Mouse (Mus musculus) hindbrain, embryonic 12.5 days (tissue): Measurements from ENCODE around the gene Agmat. TPM values are rescaled to one million over a fixed set of nuclear protein-coding genes. Genes with fewer than 3 reads are reported as not detected.

ENCODE experiments used
- ATAC-seq: fragments of 200-750 bp; cut with Nextera tagmentation; 2 replicates; pipeline ENCODE4 v1.8.0; 2017; ENCODE audit warnings: moderate TSS enrichment; ENCODE audit not compliant: low FRiP score
- H3K27ac ChIP-seq: fragments of 300-500 bp; sonication (generic); 2 replicates; pipeline ENCODE4 v1.5.1; 2016; ENCODE audit warnings: mild to moderate bottlenecking
- H3K27me3 ChIP-seq: fragments of 300-500 bp; sonication (generic); 2 replicates; pipeline ENCODE4 v1.6.1; 2016; ENCODE audit warnings: mild to moderate bottlenecking
- H3K36me3 ChIP-seq: fragments of 300-500 bp; sonication (generic); 2 replicates; pipeline ENCODE4 v1.6.1; 2016; ENCODE audit warnings: mild to moderate bottlenecking
- H3K4me1 ChIP-seq: fragments of 300-500 bp; sonication (generic); 2 replicates; pipeline ENCODE4 v1.6.1; 2016
- H3K4me2 ChIP-seq: fragments of 300-500 bp; sonication (generic); replicated peaks from 2 replicates; pipeline ENCODE4 v1.6.1; 2016; ENCODE audit warnings: mild to moderate bottlenecking
- H3K4me3 ChIP-seq: fragments of 300-500 bp; sonication (generic); 2 replicates; pipeline ENCODE4 v1.5.1; 2016; ENCODE audit warnings: mild to moderate bottlenecking
- H3K9ac ChIP-seq: fragments of 300-500 bp; sonication (generic); 2 replicates; pipeline ENCODE4 v1.6.1; 2016; ENCODE audit warnings: mild to moderate bottlenecking, moderate library complexity
- H3K9me3 ChIP-seq: fragments of 300-500 bp; sonication (generic); replicated peaks from 2 replicates; pipeline ENCODE4 v1.6.1; 2016; ENCODE audit warnings: mild to moderate bottlenecking
- WGBS: fragments of 180-500 bp; shearing (Covaris S2); methylation state at CpG from one replicate; pipeline ENCODE4 v1.1.7; 2016; 5-methylcytosine and 5-hydroxymethylcytosine counted together
- polyA plus RNA-seq: library from polyadenylated mRNA; unstranded; fragments of >200 nt; fragmentation: Nextera tagmentation; extraction: Ambion mirVana; gene quantifications from 2 replicates; pipeline ENCODE4 v1.2.1, GENCODE M21; 2016

Gene Agmat
- polyA plus RNA-seq, 1 experiment from 2014 or later: not detected

DNA sequence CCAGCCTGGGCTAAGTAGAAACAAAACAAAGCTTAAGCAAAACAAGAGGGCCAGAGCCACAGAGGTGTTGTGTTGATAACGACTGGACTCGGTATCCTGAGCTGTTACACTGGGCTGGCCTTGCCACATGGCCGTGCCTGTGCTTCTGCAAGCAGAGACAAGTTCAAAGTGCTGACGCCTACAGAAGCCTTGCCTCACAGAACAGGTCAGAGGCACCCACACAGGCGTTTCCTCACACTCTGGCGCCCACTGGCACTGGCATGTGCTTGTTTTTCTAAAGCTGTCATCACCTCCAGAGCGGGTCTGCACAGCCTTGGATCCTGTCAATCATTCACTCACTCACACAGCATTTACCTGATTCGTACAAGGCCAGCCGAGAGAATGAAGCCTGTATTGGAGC lies 4.6 kb upstream of the Agmat start:
- no peak for ATAC-seq
- no peak overlapping the region for H3K9ac ChIP-seq
- H3K9me3 ChIP-seq: no peaks in the 10 kb centered on the region
- H3K4me2 ChIP-seq: no peak overlapping the region
- H3K4me1 ChIP-seq: no peaks in the 10 kb centered on the region
- no peak overlapping the region for H3K4me3 ChIP-seq
- H3K36me3 ChIP-seq: no peaks in the 10 kb centered on the region
- WGBS: 70% methylated on average over 9 of the region's 9 CpGs
- H3K27me3 ChIP-seq: no peaks in the 10 kb centered on the region
- H3K27ac ChIP-seq: no peak overlapping the region

DNA sequence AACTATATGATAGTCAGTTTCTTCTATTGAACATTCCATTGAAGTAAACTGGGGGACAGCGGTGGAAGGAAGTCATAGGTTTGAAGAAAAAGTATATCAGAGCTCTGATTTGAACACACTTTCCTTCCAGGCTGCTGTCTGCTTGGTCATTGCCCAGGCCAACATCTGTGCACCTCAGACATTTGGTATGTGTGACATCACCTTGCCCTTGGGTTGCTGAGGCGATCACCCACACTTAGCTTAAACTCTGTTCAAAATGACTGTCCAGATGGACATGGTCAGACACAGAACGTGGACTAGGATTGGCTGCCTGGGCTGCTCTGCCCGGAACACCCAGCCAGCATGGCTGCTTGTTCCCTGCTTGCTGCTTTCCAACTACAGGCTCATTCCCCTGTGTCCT lies 4.1 kb upstream of the Agmat start:
- no peak overlapping the region for H3K4me2 ChIP-seq
- WGBS: 91% methylated on average over 4 of the region's 4 CpGs
- no peaks in the 10 kb centered on the region for H3K4me1 ChIP-seq
- no peaks in the 10 kb centered on the region for H3K27me3 ChIP-seq
- H3K4me3 ChIP-seq: no peak overlapping the region
- no peaks in the 10 kb centered on the region for H3K36me3 ChIP-seq
- no peak for ATAC-seq
- no peaks in the 10 kb centered on the region for H3K9me3 ChIP-seq
- H3K27ac ChIP-seq: no peak overlapping the region
- H3K9ac ChIP-seq: no peak overlapping the region

DNA sequence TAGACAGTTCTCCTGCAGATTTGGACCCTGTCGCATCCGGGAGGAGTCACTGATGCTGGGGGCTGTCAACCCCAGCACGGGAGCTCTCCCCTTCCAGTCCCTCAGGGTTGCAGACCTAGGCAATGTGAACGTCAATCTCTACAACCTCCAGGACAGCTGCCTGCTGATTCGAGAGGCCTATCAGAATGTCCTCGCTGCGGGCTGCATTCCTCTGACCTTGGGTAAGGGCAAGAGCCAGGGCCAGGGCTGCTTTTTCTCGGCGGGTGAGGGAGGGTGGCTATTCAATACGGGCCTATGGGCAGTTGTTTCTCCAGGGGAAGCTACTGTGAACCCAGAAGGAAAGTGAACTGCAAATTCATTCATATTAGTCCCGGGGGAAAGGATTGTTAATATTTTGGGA lies 3.1 kb downstream of the Agmat start:
- no peaks in the 10 kb centered on the region for H3K27me3 ChIP-seq
- H3K36me3 ChIP-seq: no peaks in the 10 kb centered on the region
- no peak for ATAC-seq
- H3K4me1 ChIP-seq: 0 out of 2 replicates have a peak, but pooled peaks cover 2% of the 10 kb centered on the region
- no peak overlapping the region for H3K4me3 ChIP-seq
- no peak overlapping the region for H3K27ac ChIP-seq
- no peaks in the 10 kb centered on the region for H3K9me3 ChIP-seq
- no peak overlapping the region for H3K9ac ChIP-seq
- WGBS: 29% methylated on average over 11 of the region's 11 CpGs
- H3K4me2 ChIP-seq: no peak overlapping the region

DNA sequence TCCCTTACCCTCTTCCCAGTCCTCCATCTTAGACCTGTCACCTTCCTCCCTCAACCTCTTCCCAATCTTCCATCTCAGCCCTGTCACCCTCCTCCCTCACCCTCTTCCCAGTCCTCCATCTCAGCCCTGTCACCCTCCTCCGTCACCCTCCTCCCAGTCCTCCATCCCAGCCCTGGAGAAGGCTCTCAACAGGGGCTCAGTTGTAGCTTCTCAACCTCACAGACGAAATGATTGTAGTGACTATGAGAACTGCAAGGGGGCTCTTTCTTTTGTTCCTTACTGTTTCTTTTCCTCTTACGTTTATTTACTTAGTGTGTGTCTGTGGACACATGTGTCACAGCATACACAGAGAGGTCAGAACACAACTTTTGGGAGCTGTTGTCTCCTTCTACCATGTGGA lies 4.4 kb downstream of the Agmat start:
- no peaks in the 10 kb centered on the region for H3K9me3 ChIP-seq
- WGBS: 51% methylated on average over 3 of the region's 3 CpGs
- no peak overlapping the region for H3K4me3 ChIP-seq

DNA sequence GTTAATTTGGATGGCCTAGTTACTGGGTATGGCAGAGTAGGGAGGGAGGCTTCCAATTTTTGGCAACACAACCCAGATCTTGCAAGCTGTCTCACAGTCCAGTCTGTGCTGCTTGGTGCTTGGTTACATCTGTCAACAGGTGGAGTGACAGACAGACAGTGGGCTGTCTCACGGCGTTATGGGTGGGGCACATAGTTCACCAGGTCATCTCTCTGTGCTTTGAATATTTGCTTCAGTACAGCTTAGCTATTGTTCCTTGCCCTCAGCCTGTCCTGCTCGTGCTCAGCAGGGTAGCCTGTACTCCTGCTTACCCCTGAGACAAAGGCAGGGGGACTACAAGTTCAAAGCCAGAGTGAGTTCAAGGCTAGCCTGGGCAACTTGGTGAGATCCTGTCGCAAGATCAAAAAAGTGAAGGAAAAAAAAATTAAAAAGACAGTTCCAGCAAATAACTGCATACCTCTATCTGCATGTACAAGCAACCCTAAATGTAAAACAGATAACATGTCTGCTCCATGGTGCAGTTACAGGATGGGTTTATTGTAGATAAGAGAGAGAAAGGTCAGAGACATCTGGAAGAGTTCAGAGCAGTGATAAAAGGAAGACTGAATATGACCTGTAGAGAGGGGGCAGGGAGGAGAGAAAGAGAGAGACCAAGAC lies 5.1 kb downstream of the Agmat start:
- 25% methylated on average over 4 of the region's 4 CpGs for WGBS
- 0 out of 2 replicates have a peak, but pooled peaks cover 2% of the 10 kb centered on the region for H3K4me1 ChIP-seq
- no peak for ATAC-seq

More for the DNA sequence above, 4.4 kb downstream of the Agmat start:
- no peak for ATAC-seq
- H3K4me1 ChIP-seq: 0 out of 2 replicates have a peak, but pooled peaks cover 2% of the 10 kb centered on the region
- H3K9ac ChIP-seq: no peak overlapping the region
- no peaks in the 10 kb centered on the region for H3K27me3 ChIP-seq
- no peak overlapping the region for H3K4me2 ChIP-seq
- no peaks in the 10 kb centered on the region for H3K36me3 ChIP-seq
- H3K27ac ChIP-seq: no peak overlapping the region

DNA sequence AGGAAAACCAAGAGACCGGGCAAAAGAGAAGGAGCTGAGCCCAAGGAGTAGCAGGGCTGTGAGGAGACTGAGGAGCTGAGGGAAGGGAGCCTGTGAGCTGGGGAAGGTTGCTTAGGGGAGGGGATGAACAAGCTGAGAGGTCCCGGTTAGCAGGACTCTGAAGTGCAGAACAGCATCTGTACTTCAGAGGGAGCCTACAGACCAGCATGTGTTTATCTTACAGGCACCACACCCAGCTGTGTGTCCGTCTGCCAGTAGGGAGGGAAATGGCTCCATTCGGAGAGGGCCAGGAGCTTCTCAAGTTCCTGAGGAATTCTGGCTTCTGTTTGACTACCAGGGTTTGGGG lies 5.6 kb downstream of the Agmat start:
- H3K36me3 ChIP-seq: no peaks in the 10 kb centered on the region
- 0 out of 2 replicates have a peak, but pooled peaks cover 2% of the 10 kb centered on the region for H3K4me1 ChIP-seq
- no peaks in the 10 kb centered on the region for H3K9me3 ChIP-seq
- no peaks in the 10 kb centered on the region for H3K27me3 ChIP-seq
- H3K27ac ChIP-seq: no peak overlapping the region
- 9% methylated on average over 4 of the region's 4 CpGs for WGBS
- H3K4me3 ChIP-seq: no peak overlapping the region
- no peak overlapping the region for H3K9ac ChIP-seq
- ATAC-seq: no peak
- no peak overlapping the region for H3K4me2 ChIP-seq

More for the DNA sequence above, 5.1 kb downstream of the Agmat start:
- Histone ChIP-seq H3K27ac (no peak overlapping the region), H3K27me3 (no peaks in the 10 kb centered on the region), H3K4me2 (no peak overlapping the region), H3K36me3 (no peaks in the 10 kb centered on the region), H3K4me3 (no peak overlapping the region), H3K9ac (no peak overlapping the region), H3K9me3 (no peaks in the 10 kb centered on the region)

DNA sequence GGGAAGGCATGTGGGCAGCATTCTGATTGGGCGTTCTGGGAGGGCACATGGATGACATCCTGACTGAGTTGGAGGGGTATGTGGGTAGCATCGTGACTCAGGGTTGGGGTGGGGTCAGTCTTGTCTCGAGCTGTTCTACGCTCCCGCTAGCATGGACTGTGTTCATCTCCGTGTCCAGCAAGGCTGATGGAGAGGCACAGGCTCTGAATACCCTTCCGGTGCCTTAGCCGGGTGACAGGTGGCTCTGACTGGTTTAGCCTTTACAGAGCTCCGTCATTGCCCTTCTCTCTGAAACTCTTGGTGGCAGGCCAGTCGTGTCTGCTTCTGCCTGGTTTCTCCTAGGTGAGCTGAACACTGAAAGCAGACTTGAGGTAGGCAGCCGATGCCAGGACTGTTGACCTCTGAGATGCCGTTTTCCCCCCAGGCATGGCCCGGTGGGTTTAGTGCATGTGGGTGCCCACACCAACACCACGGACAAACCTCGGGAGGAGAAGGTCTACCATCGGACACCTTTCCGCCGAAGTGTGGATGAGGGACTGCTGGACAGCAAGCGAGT lies 9.0 kb downstream of the Agmat start:
- Histone ChIP-seq H3K4me2 (no peak overlapping the region), H3K9me3 (no peaks in the 10 kb centered on the region), H3K4me1 (no peaks in the 10 kb centered on the region), H3K27me3 (no peaks in the 10 kb centered on the region), H3K27ac (no peak overlapping the region), H3K36me3 (no peaks in the 10 kb centered on the region), H3K4me3 (no peak overlapping the region), H3K9ac (no peak overlapping the region)
- ATAC-seq: no peak
- 91% methylated on average over 19 of the region's 19 CpGs for WGBS

DNA sequence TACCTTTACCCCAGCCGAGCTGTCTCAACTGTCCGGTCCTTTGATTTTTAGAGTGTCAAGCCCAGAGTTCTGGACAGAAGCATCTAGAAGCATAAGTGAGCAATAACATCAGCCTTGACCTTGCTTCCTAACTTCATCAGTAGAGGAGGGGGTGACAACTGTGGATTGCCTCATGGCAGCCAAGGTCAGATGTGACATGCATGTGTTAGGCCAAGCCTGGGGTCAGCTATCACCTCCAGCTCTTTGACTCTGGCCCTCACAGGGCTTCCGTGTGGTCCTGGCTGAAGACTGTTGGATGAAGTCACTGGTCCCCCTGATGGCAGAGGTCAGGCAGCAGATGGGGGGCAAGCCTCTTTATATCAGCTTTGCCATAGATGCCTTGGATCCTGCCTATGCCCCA lies 10.7 kb downstream of the Agmat start:
- Histone ChIP-seq H3K4me3 (no peak overlapping the region), H3K9me3 (no peaks in the 10 kb centered on the region), H3K36me3 (peaks cover 6% of the 10 kb centered on the region), H3K4me1 (no peaks in the 10 kb centered on the region), H3K9ac (no peak overlapping the region), H3K27ac (no peak overlapping the region), H3K27me3 (no peaks in the 10 kb centered on the region), H3K4me2 (no peak overlapping the region)
- WGBS: 86% methylated on average over 3 of the region's 3 CpGs
- ATAC-seq: no peak

DNA sequence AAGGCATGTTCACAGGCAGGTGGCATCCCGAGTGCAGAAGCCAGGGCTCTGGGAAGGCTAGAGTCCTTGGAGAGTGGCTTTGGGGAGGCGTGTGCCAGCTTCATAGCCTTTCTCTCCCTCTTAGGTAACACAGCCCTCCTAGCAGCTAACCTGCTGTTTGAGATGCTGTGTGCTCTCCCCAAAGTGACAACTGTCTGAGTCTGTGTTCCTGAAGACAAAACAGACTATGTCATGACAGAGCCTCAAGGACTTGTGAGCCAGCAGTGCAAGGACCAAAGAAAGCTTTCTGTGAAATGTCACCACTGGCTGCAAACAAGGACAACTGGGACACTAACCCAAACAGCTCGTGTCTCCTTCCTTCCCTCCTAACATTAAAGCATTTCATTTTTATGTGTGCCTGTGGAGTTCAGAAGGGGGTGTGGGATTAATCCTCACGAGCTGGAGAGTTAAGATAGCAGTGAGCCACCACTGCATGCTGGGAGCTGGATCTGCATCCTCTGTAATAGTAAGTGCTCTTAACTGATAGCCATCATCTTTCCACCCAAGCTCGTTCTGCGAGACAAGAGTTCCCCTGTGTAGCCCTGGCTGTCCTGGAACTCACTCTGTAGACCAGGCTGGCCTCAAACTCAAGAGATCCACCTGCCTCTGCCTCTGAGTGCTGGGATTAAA lies 12.5 kb downstream of the Agmat start:
- Histone ChIP-seq H3K36me3 (peaks cover 24% of the 10 kb centered on the region), H3K27me3 (no peaks in the 10 kb centered on the region), H3K9me3 (no peaks in the 10 kb centered on the region), H3K9ac (no peak overlapping the region), H3K4me1 (no peaks in the 10 kb centered on the region), H3K4me3 (no peak overlapping the region), H3K27ac (no peak overlapping the region), H3K4me2 (no peak overlapping the region)
- no peak for ATAC-seq
- WGBS: 79% methylated on average over 6 of the region's 6 CpGs

DNA sequence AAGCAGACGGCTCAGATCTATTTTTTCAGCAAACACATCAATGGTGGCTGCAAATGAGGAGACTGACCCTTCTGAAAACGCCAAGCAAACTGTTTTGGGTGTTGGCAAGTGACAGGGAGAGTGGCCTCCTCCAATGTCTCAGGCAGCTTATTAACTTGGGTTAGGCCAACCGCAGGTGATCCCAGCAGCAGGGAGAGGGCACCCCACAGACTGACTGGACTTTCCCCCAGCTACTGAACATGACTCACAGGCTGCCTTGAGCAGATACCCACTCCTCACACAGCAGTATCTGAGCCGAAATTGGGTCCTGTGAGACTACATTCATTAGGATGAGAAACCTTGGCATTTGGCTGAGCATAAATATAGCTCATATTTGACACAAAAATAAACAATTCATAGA lies 14.5 kb downstream of the Agmat start:
- Histone ChIP-seq H3K27me3 (no peaks in the 10 kb centered on the region), H3K4me2 (no peak overlapping the region), H3K9ac (no peak overlapping the region), H3K27ac (no peak overlapping the region), H3K4me1 (no peaks in the 10 kb centered on the region), H3K36me3 (peaks cover 40% of the 10 kb centered on the region), H3K4me3 (no peak overlapping the region), H3K9me3 (no peaks in the 10 kb centered on the region)
- ATAC-seq: no peak
- 88% methylated on average over 4 of the region's 4 CpGs for WGBS

DNA sequence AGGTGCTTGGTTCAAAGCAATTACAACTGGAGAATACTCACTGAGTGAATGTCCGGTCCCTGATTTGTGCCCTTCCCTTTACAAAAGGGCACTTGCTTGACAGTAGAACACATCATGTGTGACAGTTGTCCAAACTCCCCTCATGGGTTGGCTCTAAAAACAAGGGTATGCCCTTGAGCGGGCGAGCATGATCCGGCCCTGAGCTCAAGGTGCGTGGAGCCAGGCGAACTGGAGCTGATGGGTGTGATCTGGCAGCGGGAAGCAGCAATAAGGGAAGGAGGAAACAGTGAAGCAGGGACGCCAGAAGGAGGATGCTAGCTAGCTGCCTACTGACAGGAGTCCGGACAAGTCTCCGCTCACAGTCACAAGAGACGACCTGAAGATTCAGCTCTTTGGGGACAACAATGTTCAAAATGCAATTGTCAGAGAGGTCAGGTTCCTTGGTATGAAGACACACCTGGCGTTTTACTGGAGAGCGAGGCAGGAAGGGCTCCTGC lies 15.7 kb downstream of the Agmat start:
- Histone ChIP-seq H3K4me3 (no peak overlapping the region), H3K36me3 (peaks cover 52% of the 10 kb centered on the region), H3K9ac (no peak overlapping the region), H3K4me1 (peaks cover 2% of the 10 kb centered on the region), H3K4me2 (no peak overlapping the region), H3K27me3 (no peaks in the 10 kb centered on the region), H3K9me3 (no peaks in the 10 kb centered on the region), H3K27ac (no peak overlapping the region)
- ATAC-seq: no peak
- 95% methylated on average over 13 of the region's 13 CpGs for WGBS

DNA sequence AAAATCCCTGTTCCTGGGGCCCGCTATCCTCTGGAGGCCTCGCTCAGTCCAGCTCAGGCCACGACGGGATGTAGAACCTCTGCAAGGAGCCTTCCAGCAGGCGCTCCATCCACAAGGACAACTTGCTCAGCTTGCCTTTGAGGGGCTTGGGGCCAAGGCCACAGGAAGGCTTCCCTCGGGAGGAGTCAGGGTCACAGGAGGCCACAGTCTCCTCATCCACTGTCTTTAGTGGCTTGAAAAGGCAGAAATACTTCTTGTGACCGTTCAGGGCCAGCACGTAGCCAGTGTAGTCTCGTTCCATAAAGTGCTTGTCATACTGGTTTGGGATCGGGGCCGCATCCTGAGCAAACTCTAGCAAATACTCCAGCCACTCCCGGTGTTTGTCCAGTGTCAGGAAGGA lies 17.0 kb downstream of the Agmat start:
- H3K4me1 ChIP-seq: peaks cover 4% of the 10 kb centered on the region
- ATAC-seq: no peak
- peaks cover 66% of the 10 kb centered on the region for H3K36me3 ChIP-seq

DNA sequence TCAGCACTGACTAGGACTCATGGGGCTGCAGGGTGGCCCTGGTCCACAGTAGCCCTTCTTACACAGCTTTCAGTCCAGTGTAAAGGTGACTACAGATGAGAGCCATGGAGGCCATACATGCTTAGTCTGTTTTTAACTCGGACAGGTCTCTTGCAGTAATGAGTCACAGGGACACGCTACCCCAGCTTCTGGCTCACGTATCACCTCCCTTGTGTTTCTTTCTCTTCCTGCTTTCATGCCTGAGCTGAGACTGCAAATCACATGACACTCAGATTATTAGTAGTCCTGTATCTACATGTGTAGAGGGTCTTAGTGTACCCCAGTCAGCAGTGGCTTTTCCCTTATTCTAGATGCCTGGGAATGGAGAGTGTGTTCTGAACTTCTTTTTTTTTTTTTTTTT lies 18.5 kb downstream of the Agmat start:
- WGBS: 93% methylated on average over 3 of the region's 3 CpGs
- H3K4me3 ChIP-seq: no peak overlapping the region

More for the DNA sequence above, 17.0 kb downstream of the Agmat start:
- 95% methylated on average over 12 of the region's 12 CpGs for WGBS
- Histone ChIP-seq H3K4me2 (no peak overlapping the region), H3K27ac (no peak overlapping the region), H3K9ac (no peak overlapping the region), H3K4me3 (no peak overlapping the region), H3K27me3 (no peaks in the 10 kb centered on the region), H3K9me3 (no peaks in the 10 kb centered on the region)

More for the DNA sequence above, 18.5 kb downstream of the Agmat start:
- ATAC-seq: no peak
- no peak overlapping the region for H3K9ac ChIP-seq
- H3K4me2 ChIP-seq: no peak overlapping the region
- H3K36me3 ChIP-seq: peaks cover 80% of the 10 kb centered on the region
- H3K9me3 ChIP-seq: no peaks in the 10 kb centered on the region
- peaks cover 4% of the 10 kb centered on the region for H3K4me1 ChIP-seq
- H3K27ac ChIP-seq: no peak overlapping the region
- H3K27me3 ChIP-seq: no peaks in the 10 kb centered on the region
